Mouse (Mus musculus) forebrain, embryonic 16.5 days (tissue): ENCODE results near the gene Efcab1. TPM values are rescaled to one million over a fixed set of nuclear protein-coding genes. Genes with fewer than 3 reads are reported as not detected.
A peak's percentile ranks its signal among the peaks of the same experiment; 100 is the strongest.
"Not testable (repeated sequence)": the region's sequence is repeated elsewhere in the genome, so short reads cannot be mapped to it uniquely, and the experiment has no call there.

Experiments
- ATAC-seq: fragments of 200-750 bp; cut with Nextera tagmentation; 2 replicates; pipeline ENCODE4 v1.8.0; 2017; ENCODE audit warnings: mild to moderate bottlenecking, moderate library complexity
- H3K27ac ChIP-seq: fragments of 300-500 bp; sonication (generic); 2 replicates; pipeline ENCODE4 v1.5.1; 2014; ENCODE audit warnings: low read length, control low read depth
- H3K27me3 ChIP-seq: fragments of 300-500 bp; sonication (generic); replicated peaks from 2 replicates; pipeline ENCODE4 v1.6.1; 2014; ENCODE audit warnings: low read length; ENCODE audit not compliant: control insufficient read depth, insufficient read depth
- H3K36me3 ChIP-seq: fragments of 300-500 bp; sonication (generic); 2 replicates; pipeline ENCODE4 v1.6.1; 2014; ENCODE audit not compliant: control insufficient read depth, insufficient read depth
- H3K4me1 ChIP-seq: fragments of 300-500 bp; sonication (generic); replicated peaks from 2 replicates; pipeline ENCODE4 v1.6.1; 2014; ENCODE audit warnings: low read length; ENCODE audit not compliant: control insufficient read depth, insufficient read depth
- H3K4me2 ChIP-seq: fragments of 300-500 bp; sonication (generic); 2 replicates; pipeline ENCODE4 v1.6.1; 2014; ENCODE audit warnings: mild to moderate bottlenecking, low read length, control low read depth
- H3K4me3 ChIP-seq: fragments of 300-500 bp; sonication (generic); replicated peaks from 2 replicates; pipeline ENCODE4 v1.5.1; 2014; ENCODE audit warnings: mild to moderate bottlenecking, low read length, control low read depth
- H3K9ac ChIP-seq: fragments of 300-500 bp; sonication (generic); replicated peaks from 2 replicates; pipeline ENCODE4 v1.6.1; 2014; ENCODE audit warnings: low read depth, low read length, control low read depth
- H3K9me3 ChIP-seq: fragments of 300-500 bp; sonication (generic); 2 replicates; pipeline ENCODE4 v1.6.1; 2016; ENCODE audit warnings: low read length; ENCODE audit not compliant: control insufficient read depth
- WGBS: fragments of 180-500 bp; shearing (Covaris S2); extraction: QIAGEN DNeasy Blood & Tissue Kit; methylation state at CpG from one replicate; pipeline ENCODE4 v1.1.7; 2014; 5-methylcytosine and 5-hydroxymethylcytosine counted together
- polyA plus RNA-seq: library from polyadenylated mRNA; unstranded; fragments of >200 nt; fragmentation: Nextera tagmentation; extraction: Ambion mirVana; gene quantifications from 2 replicates; pipeline ENCODE4 v1.2.1, GENCODE M21; 2015

Gene Efcab1
- polyA plus RNA-seq, 1 experiment from 2014 or later = 9.2 TPM

DNA sequence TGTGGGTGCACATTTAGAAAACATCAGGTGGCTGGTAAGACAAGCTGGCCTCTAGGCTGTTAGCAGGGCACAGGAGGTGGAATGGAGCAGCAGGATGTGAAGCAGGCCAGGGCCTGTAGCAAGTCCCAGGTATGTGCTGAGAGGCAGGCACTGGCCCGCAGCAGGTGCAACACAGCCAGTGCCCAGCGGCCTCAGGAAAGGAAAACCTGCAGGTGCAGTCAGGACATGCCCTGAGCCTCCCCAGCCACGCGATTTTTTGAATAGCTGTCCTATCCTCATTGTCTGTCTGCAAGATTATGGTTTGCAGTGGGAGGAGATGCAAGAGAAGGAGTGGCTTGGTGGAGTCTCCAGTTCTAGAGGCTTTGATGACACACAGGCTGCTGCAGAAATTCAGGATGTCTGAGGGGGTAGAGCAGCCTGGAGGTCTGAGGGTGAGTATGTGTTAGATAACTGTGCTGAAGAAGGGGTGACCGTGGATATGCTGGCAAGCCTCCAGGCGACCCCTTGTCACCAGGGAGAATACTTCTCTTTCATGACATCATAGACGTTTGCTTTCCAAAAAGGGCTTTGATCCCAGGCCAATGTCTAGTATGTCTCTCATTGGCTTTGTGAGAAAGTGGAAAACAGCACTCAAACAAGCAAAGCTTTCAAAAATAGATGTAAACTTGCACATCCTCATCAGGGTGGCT, 30.2 kb downstream of the Efcab1 start:
- H3K4me3 ChIP-seq, H3K9me3 ChIP-seq, H3K4me2 ChIP-seq, H3K27me3 ChIP-seq, ATAC-seq, H3K36me3 ChIP-seq, H3K27ac ChIP-seq, H3K4me1 ChIP-seq, H3K9ac ChIP-seq: not testable (repeated sequence)
- 57% methylated on average over 7 of the region's 7 CpGs for WGBS

DNA sequence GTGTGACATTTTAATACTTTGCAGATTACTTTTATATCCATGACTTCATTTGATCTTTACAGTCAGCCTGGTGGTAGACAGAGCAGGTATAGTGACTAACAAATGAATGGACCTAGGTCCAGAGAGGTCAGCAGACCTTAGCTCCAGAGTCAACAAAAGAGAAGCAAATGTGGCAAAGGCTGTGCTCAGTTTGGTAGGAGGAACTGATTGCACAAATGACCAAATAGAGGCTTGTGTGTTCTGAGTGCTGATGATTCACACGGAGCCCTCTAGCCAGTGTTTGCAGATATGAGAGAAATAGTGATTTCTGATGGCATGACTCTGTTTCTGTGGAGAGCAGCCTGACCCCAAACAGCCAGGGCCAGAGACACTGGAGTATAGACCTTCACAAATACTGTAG, 33.1 kb downstream of the Efcab1 start:
- 72% methylated on average over 1 of the region's 1 CpGs for WGBS
- no peaks in the 10 kb centered on the region for H3K9me3 ChIP-seq
- no peak for ATAC-seq

DNA sequence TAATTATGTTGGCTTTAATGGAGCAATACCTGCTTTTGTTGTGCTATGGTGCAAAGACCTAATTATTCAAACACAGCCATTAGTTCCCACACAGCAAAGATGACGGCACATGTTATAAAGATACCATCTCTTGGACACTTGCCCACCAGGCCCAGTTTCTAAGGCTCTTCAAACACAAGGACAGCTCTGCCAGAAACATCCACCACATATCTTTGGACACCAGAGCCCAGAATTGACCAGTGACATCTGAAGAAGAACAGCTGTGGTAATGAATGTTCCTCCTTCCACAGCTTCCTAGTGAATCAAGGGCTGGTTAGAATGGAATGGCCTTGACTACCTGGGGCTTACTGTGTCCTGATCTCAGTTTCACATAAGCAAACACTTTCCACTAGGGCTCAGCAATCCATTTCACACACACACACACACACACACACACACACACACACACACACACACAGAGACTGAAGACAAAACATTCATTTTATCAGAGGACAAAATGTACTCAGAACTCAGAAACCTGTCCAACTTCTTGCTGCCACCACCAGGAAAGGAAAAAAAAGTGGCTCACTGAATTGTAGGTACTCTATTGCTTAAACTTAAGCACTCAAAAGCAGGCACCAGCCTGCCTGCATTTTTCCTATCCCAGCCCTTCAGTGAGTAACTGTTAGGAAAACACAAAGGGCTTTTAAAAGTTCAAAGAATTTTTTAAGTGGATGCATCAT, 33.7 kb downstream of the Efcab1 start:
- Histone ChIP-seq H3K27ac (no peak overlapping the region), H3K4me3 (no peak overlapping the region), H3K4me1 (peaks cover 4% of the 10 kb centered on the region), H3K9me3 (no peaks in the 10 kb centered on the region), H3K36me3 (no peaks in the 10 kb centered on the region), H3K4me2 (no peak overlapping the region), H3K27me3 (no peaks in the 10 kb centered on the region), H3K9ac (no peak overlapping the region)
- no peak for ATAC-seq
- WGBS = 45% methylated on average over 1 of the region's 1 CpGs

More for the DNA sequence above, 33.1 kb downstream of the Efcab1 start:
- Histone ChIP-seq H3K27ac (no peak overlapping the region), H3K4me3 (no peak overlapping the region), H3K4me1 (peaks cover 4% of the 10 kb centered on the region), H3K4me2 (no peak overlapping the region), H3K9ac (no peak overlapping the region), H3K27me3 (no peaks in the 10 kb centered on the region), H3K36me3 (no peaks in the 10 kb centered on the region)

DNA sequence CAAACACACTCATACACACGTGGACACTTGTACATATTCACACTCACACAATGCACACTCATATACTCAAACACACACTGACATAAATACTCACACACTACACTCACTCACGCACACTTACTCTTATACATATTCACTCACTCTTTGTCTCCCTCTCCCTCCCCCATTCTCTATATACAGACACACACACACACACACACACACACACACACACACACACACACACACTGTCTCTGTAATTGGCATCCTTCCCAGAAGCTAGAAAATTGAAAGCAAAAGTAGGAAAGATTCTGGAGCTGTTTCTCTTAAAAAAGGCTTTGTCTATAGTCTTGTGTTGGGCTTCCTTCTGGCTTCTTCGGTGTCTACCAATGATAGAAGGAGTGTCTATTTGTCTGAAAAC, 34.5 kb downstream of the Efcab1 start:
- Histone ChIP-seq H3K9ac (no peak overlapping the region), H3K27me3 (no peaks in the 10 kb centered on the region), H3K9me3 (no peaks in the 10 kb centered on the region), H3K4me3 (no peak overlapping the region), H3K4me2 (no peak overlapping the region), H3K27ac (no peak overlapping the region), H3K4me1 (peaks cover 4% of the 10 kb centered on the region), H3K36me3 (no peaks in the 10 kb centered on the region)
- WGBS = 43% methylated on average over 3 of the region's 3 CpGs
- peak; percentile 50; the same call in 1 of the 2 replicates for ATAC-seq

DNA sequence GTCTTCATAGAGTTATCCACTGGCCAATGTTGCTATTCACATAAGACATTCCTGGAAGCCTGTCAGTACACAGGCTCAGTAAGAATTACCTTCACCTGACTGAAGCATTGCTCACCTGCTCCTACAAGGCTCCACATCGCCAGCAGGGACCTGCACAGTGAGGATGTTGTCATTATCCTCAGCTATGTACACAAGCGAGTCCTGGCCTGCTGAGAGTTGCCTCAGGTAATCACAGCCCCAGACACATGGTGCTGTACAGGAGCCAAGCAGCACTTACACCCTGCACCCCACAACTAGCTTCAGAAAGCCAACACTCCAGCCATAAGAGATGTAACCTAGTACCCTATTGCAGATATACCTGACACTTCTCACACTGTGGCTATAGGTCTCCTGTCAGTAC, 37.1 kb downstream of the Efcab1 start:
- WGBS = 88% methylated on average over 2 of the region's 2 CpGs
- ATAC-seq = no peak
- H3K9ac ChIP-seq = no peak overlapping the region
- H3K4me3 ChIP-seq = no peak overlapping the region
- H3K4me1 ChIP-seq = peaks cover 4% of the 10 kb centered on the region
- no peak overlapping the region for H3K4me2 ChIP-seq
- no peak overlapping the region for H3K27ac ChIP-seq
- no peaks in the 10 kb centered on the region for H3K36me3 ChIP-seq
- no peaks in the 10 kb centered on the region for H3K9me3 ChIP-seq
- H3K27me3 ChIP-seq = no peaks in the 10 kb centered on the region

DNA sequence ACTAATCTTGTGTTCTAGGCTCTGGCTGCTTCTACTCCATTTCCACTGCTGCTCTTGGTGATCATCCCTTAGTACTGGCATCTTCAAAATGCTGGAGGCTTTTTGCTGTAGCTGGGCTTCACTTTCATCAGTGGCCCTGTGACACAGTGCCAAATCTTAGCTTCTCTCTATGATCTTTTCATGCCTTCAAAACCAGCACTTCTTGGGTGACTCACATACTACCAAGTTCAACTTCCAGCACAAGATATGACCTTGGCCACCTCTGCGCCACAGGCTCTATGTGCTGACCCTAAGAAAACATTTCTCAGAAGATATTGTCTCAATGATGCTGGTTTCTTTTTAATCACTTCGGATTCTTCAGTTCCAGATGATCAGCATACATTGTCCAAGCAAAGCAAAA, 41.2 kb downstream of the Efcab1 start:
- not testable (repeated sequence) for H3K9me3 ChIP-seq, ATAC-seq, H3K27ac ChIP-seq, H3K27me3 ChIP-seq, H3K4me2 ChIP-seq, H3K4me1 ChIP-seq, H3K36me3 ChIP-seq, H3K9ac ChIP-seq, H3K4me3 ChIP-seq
- WGBS = 81% methylated on average over 2 of the region's 2 CpGs

DNA sequence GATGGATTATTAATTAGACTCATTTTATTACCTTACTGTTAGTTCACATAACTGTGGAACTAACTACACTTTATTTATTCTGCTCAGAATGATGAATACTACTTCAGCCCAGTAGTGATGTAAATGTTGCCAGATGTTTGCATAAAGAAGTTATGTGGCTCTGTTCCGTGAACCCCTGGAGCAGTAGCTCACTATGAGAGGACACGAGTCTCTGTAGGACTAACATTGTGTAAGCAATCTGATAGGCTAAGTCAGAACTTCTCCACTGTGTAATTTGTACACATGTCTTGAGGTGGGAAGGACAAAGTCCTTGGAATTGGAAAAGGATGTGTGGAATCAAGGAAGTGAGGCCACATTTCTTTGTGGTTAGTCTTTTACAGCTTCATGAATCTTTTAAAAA, 45.5 kb downstream of the Efcab1 start:
- Histone ChIP-seq H3K9ac (no peak overlapping the region), H3K4me2 (no peak overlapping the region), H3K36me3 (no peaks in the 10 kb centered on the region), H3K27ac (no peak overlapping the region), H3K9me3 (no peaks in the 10 kb centered on the region), H3K4me3 (no peak overlapping the region), H3K27me3 (no peaks in the 10 kb centered on the region), H3K4me1 (no peaks in the 10 kb centered on the region)
- WGBS = 96% methylated on average over 2 of the region's 2 CpGs
- no peak for ATAC-seq

DNA sequence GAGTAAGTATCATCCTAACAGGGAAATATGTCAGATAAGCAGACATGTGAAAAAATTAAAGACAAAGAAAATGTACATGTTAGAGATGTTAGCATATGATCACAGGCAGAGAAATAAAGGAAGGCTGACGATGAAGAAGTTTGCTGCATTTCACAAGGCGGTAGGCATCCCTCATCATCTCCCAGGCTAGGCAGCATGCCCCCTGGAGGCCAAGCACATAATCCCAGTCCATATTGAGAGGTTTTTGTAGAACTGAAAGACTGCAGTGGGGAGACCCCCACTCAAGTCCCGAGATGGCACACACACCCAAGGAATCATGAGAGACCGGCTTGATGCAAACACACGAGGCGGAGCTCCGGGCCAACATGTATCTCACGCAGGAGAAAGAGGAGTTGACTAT, 53.3 kb downstream of the Efcab1 start:
- WGBS = 98% methylated on average over 8 of the region's 8 CpGs
- Histone ChIP-seq H3K9ac (no peak overlapping the region), H3K27me3 (no peaks in the 10 kb centered on the region), H3K4me1 (no peaks in the 10 kb centered on the region), H3K4me3 (no peak overlapping the region), H3K9me3 (no peaks in the 10 kb centered on the region), H3K4me2 (no peak overlapping the region), H3K27ac (no peak overlapping the region), H3K36me3 (no peaks in the 10 kb centered on the region)
- ATAC-seq = no peak

DNA sequence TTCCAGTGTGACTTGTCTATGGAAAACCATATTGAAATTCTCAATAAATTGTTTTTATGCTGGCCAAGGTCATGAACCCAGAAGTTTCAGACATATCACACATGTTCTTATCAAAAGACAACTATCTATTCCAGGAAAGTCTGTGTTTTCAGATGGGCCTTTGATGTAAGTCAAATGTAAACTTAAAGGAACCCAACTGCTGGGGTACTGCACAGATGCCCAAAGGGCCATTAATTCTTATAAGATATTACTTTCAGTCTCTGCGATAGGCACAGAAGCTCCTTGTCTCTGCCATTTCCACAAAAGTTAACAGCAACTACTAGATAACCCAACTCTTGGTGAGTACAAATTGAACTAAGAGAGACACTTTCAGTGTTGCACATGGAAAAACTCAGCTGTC, 67.3 kb downstream of the Efcab1 start:
- no peaks in the 10 kb centered on the region for H3K27me3 ChIP-seq
- H3K4me3 ChIP-seq = no peak overlapping the region
- no peak for ATAC-seq
- no peak overlapping the region for H3K9ac ChIP-seq
- H3K9me3 ChIP-seq = no peaks in the 10 kb centered on the region
- H3K4me2 ChIP-seq = no peak overlapping the region
- H3K27ac ChIP-seq = no peak overlapping the region
- H3K36me3 ChIP-seq = no peaks in the 10 kb centered on the region
- WGBS = 81% methylated on average over 1 of the region's 1 CpGs
- H3K4me1 ChIP-seq = no peaks in the 10 kb centered on the region
